12 mouse cellular contexts compared by ENCODE assay signal in genomic region chr5:109555236-109555675, GRCm38 (mm10). TPM values are rescaled to one million over a fixed set of nuclear protein-coding genes. Genes with fewer than 3 reads are reported as not detected.
DNase-seq lines count a peak whose midpoint lies in the region; ATAC-seq and TF ChIP-seq lines count a peak whose summit lies in the region.
"Had no signal": no experiment of that assay in that cellular context is flagged by ENCODE, and none has a peak within 500 bp of the region (broad histone marks: within the 10 kb centered on the region; RNA-seq: fewer than 3 reads in every experiment).

No protein-coding gene starts in this region.

- H3K27ac ChIP-seq in gastrocnemius, adult 2 months: no peak overlapping the region
- H3K27ac ChIP-seq in neural tube, embryonic 11.5 days (ENCODE audit: low read depth, low read length): no peak overlapping the region
- peak overlapping the region; percentile 100 for H3K27ac ChIP-seq in ES-E14 (ENCODE audit: insufficient read depth, low read depth, low read length, poor library complexity, severe bottlenecking)
- no peak overlapping the region for H3K27ac ChIP-seq in hindbrain, embryonic 16.5 days (ENCODE audit: low read depth, low read length)
- H3K27ac ChIP-seq: heart, embryonic 13.5 days; hindbrain, embryonic 13.5 days; kidney, embryonic 15.5 days had no signal

- ATAC-seq in neural tube, embryonic 11.5 days (ENCODE audit: insufficient read depth, low FRiP score, low TSS enrichment): no peak
- ATAC-seq in hindbrain, embryonic 16.5 days: no peak

- 89% methylated on average over 21 of the region's 26 CpGs for WGBS in neural tube, embryonic 11.5 days
- WGBS in hindbrain, embryonic 16.5 days: 83% methylated on average over 23 of the region's 26 CpGs

- DNase-seq in gastrocnemius, adult 2 months: peak; percentile 24
- DNase-seq in gastrocnemius, postnatal 25 days: no peak
- DNase-seq in neural tube, embryonic 11.5 days (ENCODE audit: low spot score): peak; percentile 15
- DNase-seq in neural tube, embryonic 10.5 days (ENCODE audit: extremely low spot score, low spot score): no peak
- DNase-seq in ES-E14 (ENCODE audit: low read depth, low spot score): no peak
- DNase-seq in induced T-regulatory cell, adult 2 months (ENCODE audit: low read depth): peak; percentile 23
- DNase-seq in MN1 (ENCODE audit: low spot score): no peak
- DNase-seq: midbrain, embryonic 14.5 days had no signal

- in situ Hi-C loops in ES-E14 (cut with MboI; ENCODE audit: low sequenced_read_pairs in 2 of 2, unreplicated experiment in 2 of 2): no loop called here

- no peak overlapping the region for H3K4me2 ChIP-seq in neural tube, embryonic 11.5 days (ENCODE audit: low read depth)
- H3K4me2 ChIP-seq in hindbrain, embryonic 16.5 days (ENCODE audit: low read length): no peak overlapping the region
- H3K4me2 ChIP-seq: hindbrain, embryonic 13.5 days; kidney, embryonic 15.5 days had no signal

- H3K4me1 ChIP-seq in neural tube, embryonic 11.5 days (ENCODE audit: control insufficient read depth, insufficient read depth, low read length): no peaks in the 10 kb centered on the region
- H3K4me1 ChIP-seq in ES-E14 (ENCODE audit: control insufficient read depth in 2 of 2, insufficient read depth in 2 of 2, low read length in 2 of 2, poor library complexity in 1 of 2): 0 out of 4 replicates have a peak, but pooled peaks cover 0 to 3% of the 10 kb centered on the region in 2 experiments
- H3K4me1 ChIP-seq in hindbrain, embryonic 16.5 days (ENCODE audit: control insufficient read depth, insufficient read depth, low read depth, low read length): no peaks in the 10 kb centered on the region; the same call in 1 of the 2 replicates
- H3K4me1 ChIP-seq: heart, embryonic 13.5 days; hindbrain, embryonic 13.5 days; kidney, embryonic 15.5 days had no signal

- H3K36me3 ChIP-seq in neural tube, embryonic 11.5 days (ENCODE audit: control insufficient read depth, insufficient read depth, low read length): peaks cover 2% of the 10 kb centered on the region
- H3K36me3 ChIP-seq in ES-E14 (ENCODE audit: control insufficient read depth, insufficient read depth, low read length, poor library complexity, severe bottlenecking): peaks cover 31% of the 10 kb centered on the region; the same call in 1 of the 2 replicates
- peaks cover 20% of the 10 kb centered on the region; the same call in 1 of the 2 replicates for H3K36me3 ChIP-seq in hindbrain, embryonic 16.5 days (ENCODE audit: control insufficient read depth, insufficient read depth, low read length)

- H3K4me3 ChIP-seq in gastrocnemius, adult 2 months: no peak overlapping the region
- H3K4me3 ChIP-seq in neural tube, embryonic 11.5 days (ENCODE audit: low read depth, low read length): no peak overlapping the region
- H3K4me3 ChIP-seq in ES-E14 (ENCODE audit: insufficient read depth in 1 of 2, low read depth in 1 of 2, low read length in 2 of 2, poor library complexity in 1 of 2, severe bottlenecking in 1 of 2): peak overlapping the region; percentile 37 to 73; a peak in 2 of 4 replicates
- H3K4me3 ChIP-seq in hindbrain, embryonic 16.5 days (ENCODE audit: low read length): no peak overlapping the region

- TF ChIP-seq CTCF in gastrocnemius, adult 2 months (IDR thresholded peaks at IDR 0.05): no peak

- intact Hi-C loops in gastrocnemius, adult 2 months (cut with DNase I): loop anchor here (10.0 kb wide), 1 partner anchor 550 kb away; the partner anchor contains the start of gene Gtpbp6

- H3K9me3 ChIP-seq in neural tube, embryonic 11.5 days (ENCODE audit: control insufficient read depth, low read length): peaks cover 28% of the 10 kb centered on the region
- H3K9me3 ChIP-seq in ES-E14 (ENCODE audit: control insufficient read depth, insufficient read depth, low read depth, low read length): no peaks in the 10 kb centered on the region
- peaks cover 54% of the 10 kb centered on the region for H3K9me3 ChIP-seq in hindbrain, embryonic 16.5 days (ENCODE audit: control insufficient read depth, low read length)

- no peaks in the 10 kb centered on the region for H3K27me3 ChIP-seq in neural tube, embryonic 11.5 days (ENCODE audit: control insufficient read depth, insufficient read depth, low read length)
- no peaks in the 10 kb centered on the region for H3K27me3 ChIP-seq in hindbrain, embryonic 16.5 days (replicated peaks; ENCODE audit: control insufficient read depth, insufficient read depth, low read length)
- H3K27me3 ChIP-seq: heart, embryonic 13.5 days; hindbrain, embryonic 13.5 days; kidney, embryonic 15.5 days had no signal

- H3K9ac ChIP-seq in neural tube, embryonic 11.5 days (ENCODE audit: low read length): no peak overlapping the region
- H3K9ac ChIP-seq in ES-E14 (ENCODE audit: insufficient read depth, low read depth, low read length, poor library complexity, severe bottlenecking): peak overlapping the region; percentile 1; the same call in 1 of the 2 replicates
- H3K9ac ChIP-seq in hindbrain, embryonic 16.5 days (ENCODE audit: low read depth, low read length): no peak overlapping the region
- H3K9ac ChIP-seq: heart, embryonic 13.5 days; hindbrain, embryonic 13.5 days; kidney, embryonic 15.5 days had no signal

TF ChIP-seq in ES-E14, 5 proteins besides CTCF, POLR2A, EP300 and RAD21:
- TF ChIP-seq ZC3H11A (IDR thresholded peaks at IDR 0.05; ENCODE audit: borderline replicate concordance, low read depth, low read length) (no peak), ZNF384 (IDR thresholded peaks at IDR 0.05; ENCODE audit: low read depth, low read length) (no peak), MAFK (IDR thresholded peaks at IDR 0.05; ENCODE audit: insufficient read depth, low read depth, low read length) (no peak), HCFC1 (IDR thresholded peaks at IDR 0.05; ENCODE audit: borderline replicate concordance, insufficient read depth, low read length) (no peak), CHD2 (IDR thresholded peaks at IDR 0.05; ENCODE audit: low read depth, low read length) (no peak)
TF ChIP-seq in ES-E14: peak in this region for 0.

RNA-seq across cellular contexts. Expression of gene Crlf2, which starts 3.5 kb away (rescaled TPM):
- total RNA-seq in gastrocnemius, adult 2 months (2021): 1 to 10 TPM; 2.0 to 3.4 TPM
- 1 to 10 TPM; 3.0 to 4.4 TPM for total RNA-seq in gastrocnemius, postnatal 25 days (2021)
- 4.2 and 5.8 TPM in 2 replicates for polyA plus RNA-seq in neural tube, embryonic 11.5 days (2014; fragmentation: Nextera tagmentation; extraction: Ambion mirVana)
- 18.4 and 19.9 TPM in 2 replicates for total RNA-seq in ES-E14 (2012; rRNA removed)
- 18.5 and 20.8 TPM in 2 replicates for polyA plus RNA-seq in hindbrain, embryonic 16.5 days (2015; fragmentation: Nextera tagmentation; extraction: Ambion mirVana)

Comparison
In these comparisons a context has a peak if more than half of its experiments do, and no peak if none do; other contexts are left out.
1. DNase-seq: peak in gastrocnemius, adult 2 months (single experiment), neural tube, embryonic 11.5 days (single experiment) and induced T-regulatory cell, adult 2 months (single experiment); none in gastrocnemius, postnatal 25 days (single experiment), neural tube, embryonic 10.5 days (single experiment), ES-E14 (single experiment) and MN1 (single experiment).
2. H3K4me3 ChIP-seq: peak in ES-E14 (2 of 2); none in gastrocnemius, adult 2 months (single experiment), neural tube, embryonic 11.5 days (single experiment) and hindbrain, embryonic 16.5 days (single experiment).